7 mouse cellular contexts compared by ENCODE assay signal in the genomic region with DNA sequence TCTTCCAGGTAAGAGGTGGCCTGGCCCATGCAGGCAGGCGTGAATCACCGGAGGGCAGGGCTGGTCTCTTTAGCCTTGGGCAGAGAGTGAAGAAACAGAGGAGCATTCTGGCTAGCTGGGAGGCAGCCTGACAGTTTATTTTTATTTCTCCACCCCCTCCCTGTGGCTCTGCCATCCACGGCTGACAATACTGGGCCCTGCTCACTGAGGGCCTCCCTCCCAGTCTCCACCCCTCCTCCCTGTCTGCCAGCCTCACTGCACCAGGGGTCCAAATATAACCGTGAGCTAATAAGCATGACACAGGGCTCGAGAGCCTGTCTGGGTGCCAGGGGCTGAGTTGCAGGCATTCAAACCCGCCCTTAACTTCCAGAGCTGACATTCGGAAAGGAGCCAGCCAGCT. TPM values are rescaled to one million over a fixed set of nuclear protein-coding genes. Genes with fewer than 3 reads are reported as not detected.
DNase-seq lines count a peak whose midpoint lies in the region; ATAC-seq and TF ChIP-seq lines count a peak whose summit lies in the region.

No protein-coding gene starts in this region.

- peak; percentile 85 for ATAC-seq in embryonic facial prominence, embryonic 15.5 days (ENCODE audit: insufficient number of reproducible peaks, low FRiP score, low TSS enrichment, low read depth)
- ATAC-seq in heart, embryonic 12.5 days (ENCODE audit: insufficient number of reproducible peaks, low FRiP score) = peak; percentile 60
- no peak for ATAC-seq in midbrain, postnatal 0 days (ENCODE audit: low FRiP score)

- peak; percentile 43 for DNase-seq in ovary, adult 18-20 months (ENCODE audit: low spot score)
- DNase-seq in ovary, postnatal 14 days (ENCODE audit: low spot score) = no peak
- DNase-seq in left cerebral cortex, postnatal 4 days = peak; percentile 72
- DNase-seq in midbrain, postnatal 0 days (ENCODE audit: low spot score) = peak; percentile 71
- DNase-seq in thymus, postnatal 4 days = no peak

- TF ChIP-seq CTCF in midbrain, postnatal 0 days (IDR thresholded peaks at IDR 0.05) = no peak

- no peaks in the 10 kb centered on the region for H3K9me3 ChIP-seq in embryonic facial prominence, embryonic 15.5 days (replicated peaks)
- no peaks in the 10 kb centered on the region for H3K9me3 ChIP-seq in heart, embryonic 12.5 days (replicated peaks)
- H3K9me3 ChIP-seq in midbrain, postnatal 0 days (ENCODE audit: low read length) = no peaks in the 10 kb centered on the region

- WGBS in embryonic facial prominence, embryonic 15.5 days = 29% methylated on average over 7 of the region's 7 CpGs
- 20% methylated on average over 7 of the region's 7 CpGs for WGBS in heart, embryonic 12.5 days
- 42% methylated on average over 7 of the region's 7 CpGs for WGBS in midbrain, postnatal 0 days

- no peaks in the 10 kb centered on the region for H3K27me3 ChIP-seq in embryonic facial prominence, embryonic 15.5 days
- H3K27me3 ChIP-seq in heart, embryonic 12.5 days (replicated peaks) = no peaks in the 10 kb centered on the region
- H3K27me3 ChIP-seq in midbrain, postnatal 0 days (ENCODE audit: insufficient read depth, low read length) = no peaks in the 10 kb centered on the region

- intact Hi-C loops in left cerebral cortex, postnatal 4 days (cut with DNase I) = no loop called here

- H3K9ac ChIP-seq in embryonic facial prominence, embryonic 15.5 days = no peak overlapping the region
- H3K9ac ChIP-seq in heart, embryonic 12.5 days = peak overlapping the region; percentile 62; the same call in 1 of the 2 replicates
- H3K9ac ChIP-seq in midbrain, postnatal 0 days (replicated peaks; ENCODE audit: low read length, poor library complexity, severe bottlenecking) = no peak overlapping the region

- no peaks in the 10 kb centered on the region for H3K36me3 ChIP-seq in embryonic facial prominence, embryonic 15.5 days
- peaks cover 65% of the 10 kb centered on the region for H3K36me3 ChIP-seq in heart, embryonic 12.5 days
- H3K36me3 ChIP-seq in midbrain, postnatal 0 days (ENCODE audit: insufficient read depth, low read length) = no peaks in the 10 kb centered on the region; the same call in 1 of the 2 replicates

- 0 out of 2 replicates have a peak overlapping the region, but pooled peaks have one; percentile 4 for H3K4me2 ChIP-seq in embryonic facial prominence, embryonic 15.5 days (replicated peaks)
- H3K4me2 ChIP-seq in heart, embryonic 12.5 days = peak overlapping the region; percentile 76
- H3K4me2 ChIP-seq in midbrain, postnatal 0 days (ENCODE audit: low read depth, low read length, poor library complexity, severe bottlenecking) = no peak overlapping the region

- no peak overlapping the region for H3K4me3 ChIP-seq in embryonic facial prominence, embryonic 15.5 days (replicated peaks)
- H3K4me3 ChIP-seq in heart, embryonic 12.5 days = no peak overlapping the region
- no peak overlapping the region for H3K4me3 ChIP-seq in midbrain, postnatal 0 days (ENCODE audit: low read depth, low read length)

- H3K4me1 ChIP-seq in embryonic facial prominence, embryonic 15.5 days = peaks cover 54% of the 10 kb centered on the region
- H3K4me1 ChIP-seq in heart, embryonic 12.5 days (replicated peaks) = peaks cover 72% of the 10 kb centered on the region
- H3K4me1 ChIP-seq in midbrain, postnatal 0 days (ENCODE audit: insufficient read depth, low read length) = no peaks in the 10 kb centered on the region

- peak overlapping the region; percentile 88 for H3K27ac ChIP-seq in embryonic facial prominence, embryonic 15.5 days (replicated peaks)
- H3K27ac ChIP-seq in heart, embryonic 12.5 days (ENCODE audit: poor library complexity, severe bottlenecking) = peak overlapping the region; percentile 98
- H3K27ac ChIP-seq in midbrain, postnatal 0 days (ENCODE audit: low read depth, low read length) = no peak overlapping the region

RNA-seq across cellular contexts. Expression of gene Tgm2, which starts 6.6 kb away (rescaled TPM):
- 17.9 and 22.2 TPM in 2 replicates for polyA plus RNA-seq in embryonic facial prominence, embryonic 15.5 days (2015; fragmentation: Nextera tagmentation; extraction: Ambion mirVana)
- polyA plus RNA-seq in heart, embryonic 12.5 days (2016; fragmentation: Nextera tagmentation; extraction: Ambion mirVana) = 227 and 231 TPM in 2 replicates
- total RNA-seq in left cerebral cortex, postnatal 4 days (2021) = 1 to 10 TPM; 7.0 to 9.7 TPM
- 13.3 and 16.0 TPM in 2 replicates for total RNA-seq in midbrain, postnatal 0 days (2014; rRNA removed)
- 6.8 and 8.6 TPM in 2 replicates for polyA plus RNA-seq in midbrain, postnatal 0 days (2015; fragmentation: Nextera tagmentation; extraction: Ambion mirVana)

Comparison
In these comparisons a context has a peak if more than half of its experiments do, and no peak if none do; other contexts are left out.
1. DNase-seq: peak in ovary, adult 18-20 months (single experiment), left cerebral cortex, postnatal 4 days (single experiment) and midbrain, postnatal 0 days (single experiment); none in ovary, postnatal 14 days (single experiment) and thymus, postnatal 4 days (single experiment).